Mouse (Mus musculus) lung, postnatal 0 days (tissue): ENCODE data around the gene Hoxd4. TPM values are rescaled to one million over a fixed set of nuclear protein-coding genes. Genes with fewer than 3 reads are reported as not detected.

Source experiments
- ATAC-seq: fragments of 200-750 bp; cut with Nextera tagmentation; 2 replicates; pipeline ENCODE4 v1.8.0; 2017; ENCODE audit warnings: moderate library complexity
- DNase-seq: peaks from one replicate; pipeline ENCODE4 v3.0.0-alpha.2; 2016; ENCODE audit warnings: low spot score
- H3K27ac ChIP-seq: fragments of 300-500 bp; sonication (generic); 2 replicates; pipeline ENCODE4 v1.5.1; 2014; ENCODE audit warnings: antibody characterized with exemption, mild to moderate bottlenecking, low read length, mixed read lengths
- H3K27me3 ChIP-seq: fragments of 300-500 bp; sonication (generic); replicated peaks from 2 replicates; pipeline ENCODE4 v1.6.1; 2014; ENCODE audit warnings: low read length, mixed read lengths; ENCODE audit not compliant: insufficient read depth
- H3K36me3 ChIP-seq: fragments of 300-500 bp; sonication (generic); 2 replicates; pipeline ENCODE4 v1.6.1; 2014; ENCODE audit warnings: low read length, mixed read lengths; ENCODE audit not compliant: insufficient read depth
- H3K4me1 ChIP-seq: fragments of 300-500 bp; sonication (generic); 2 replicates; pipeline ENCODE4 v1.6.1; 2014; ENCODE audit warnings: antibody characterized with exemption, low read depth, low read length, mixed read lengths; ENCODE audit not compliant: insufficient read depth
- H3K4me2 ChIP-seq: fragments of 300-500 bp; sonication (generic); replicated peaks from 2 replicates; pipeline ENCODE4 v1.6.1; 2014; ENCODE audit warnings: low read depth, mild to moderate bottlenecking, low read length, moderate library complexity, mixed read lengths
- H3K4me3 ChIP-seq: fragments of 300-500 bp; sonication (generic); 2 replicates; pipeline ENCODE4 v1.5.1; 2014; ENCODE audit warnings: low read depth, low read length
- H3K9ac ChIP-seq: fragments of 300-500 bp; sonication (generic); replicated peaks from 2 replicates; pipeline ENCODE4 v1.6.1; 2014; ENCODE audit warnings: low read depth, mild to moderate bottlenecking
- H3K9me3 ChIP-seq: fragments of 300-500 bp; sonication (generic); 2 replicates; pipeline ENCODE4 v1.6.1; 2016; ENCODE audit warnings: low read length, mixed read lengths
- CTCF ChIP-seq: IDR thresholded peaks from 2 replicates; pipeline ENCODE4 v1.5.1; 2016; ENCODE audit warnings: antibody characterized with exemption, mild to moderate bottlenecking
- EP300 ChIP-seq: IDR thresholded peaks from 2 replicates; pipeline ENCODE4 v1.6.1; 2016; ENCODE audit warnings: antibody characterized with exemption, mild to moderate bottlenecking, control low read depth
- WGBS: fragments of 180-500 bp; shearing (Covaris S2); extraction: QIAGEN DNeasy Blood & Tissue Kit; methylation state at CpG from one replicate; pipeline ENCODE4 v1.1.7; 2014; 5-methylcytosine and 5-hydroxymethylcytosine counted together
- polyA plus RNA-seq: library from polyadenylated mRNA; unstranded; fragments of >200 nt; fragmentation: Nextera tagmentation; extraction: Ambion mirVana; gene quantifications from 2 replicates; pipeline ENCODE4 v1.2.1, GENCODE M21; 2015

The Hoxd4 gene
- polyA plus RNA-seq, 1 experiment from 2014 or later: not detected

DNA sequence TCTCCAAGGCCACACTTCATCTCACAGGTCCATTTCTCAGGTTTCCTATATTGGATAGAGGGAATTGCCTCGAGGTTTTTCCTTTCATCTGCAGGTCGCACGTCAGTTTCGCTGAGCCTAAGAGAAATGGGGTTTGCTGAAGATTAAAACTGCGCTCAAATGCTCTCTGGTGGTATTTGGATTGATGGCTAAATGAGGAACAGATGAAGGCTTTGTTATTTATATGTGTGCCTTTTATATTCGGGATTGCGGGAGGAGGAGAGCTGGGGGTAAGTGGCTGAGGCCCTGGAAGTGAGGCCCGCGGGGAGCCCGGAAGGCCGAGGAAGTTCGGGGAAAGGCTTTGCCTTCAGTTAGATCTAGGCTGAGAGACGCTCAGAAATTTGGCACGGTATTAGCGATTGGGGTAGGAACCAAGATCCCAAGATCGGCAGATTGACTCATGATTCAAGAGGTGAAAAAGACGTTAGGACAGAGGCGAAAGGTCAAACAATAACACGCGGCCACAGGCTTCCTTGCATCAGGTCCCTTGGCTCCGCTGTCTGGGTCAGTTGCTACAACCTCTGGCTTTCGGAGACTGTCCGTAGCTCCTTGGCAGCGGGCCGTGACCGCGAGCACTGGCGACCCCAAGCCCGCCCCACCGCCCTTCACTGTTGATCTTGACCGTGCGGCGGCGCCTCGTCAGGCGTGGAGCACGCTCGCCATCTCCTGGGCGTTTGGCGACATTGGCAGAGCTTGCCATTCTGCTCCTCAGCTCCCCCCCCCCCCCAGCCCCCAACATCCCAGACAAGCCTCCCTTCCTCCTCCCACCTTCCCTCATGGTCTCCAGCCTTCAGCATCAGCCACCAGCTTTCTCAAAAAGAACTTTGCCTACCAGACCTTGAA, 39.0 kb upstream of the Hoxd4 start:
- WGBS: 6% methylated on average over 40 of the region's 40 CpGs
- Histone ChIP-seq H3K4me1 (peaks cover 4% of the 10 kb centered on the region), H3K4me3 (peak overlapping the region; percentile 29; the same call in 1 of the 2 replicates), H3K9ac (no peak overlapping the region), H3K27ac (no peak overlapping the region), H3K36me3 (no peaks in the 10 kb centered on the region), H3K4me2 (peak overlapping the region; percentile 48), H3K9me3 (no peaks in the 10 kb centered on the region), H3K27me3 (peaks cover 92% of the 10 kb centered on the region)
- DNase-seq (peak; percentile 64), ATAC-seq (peak; percentile 66)
- TF ChIP-seq CTCF (peak; percentile 81), EP300 (no peak)

DNA sequence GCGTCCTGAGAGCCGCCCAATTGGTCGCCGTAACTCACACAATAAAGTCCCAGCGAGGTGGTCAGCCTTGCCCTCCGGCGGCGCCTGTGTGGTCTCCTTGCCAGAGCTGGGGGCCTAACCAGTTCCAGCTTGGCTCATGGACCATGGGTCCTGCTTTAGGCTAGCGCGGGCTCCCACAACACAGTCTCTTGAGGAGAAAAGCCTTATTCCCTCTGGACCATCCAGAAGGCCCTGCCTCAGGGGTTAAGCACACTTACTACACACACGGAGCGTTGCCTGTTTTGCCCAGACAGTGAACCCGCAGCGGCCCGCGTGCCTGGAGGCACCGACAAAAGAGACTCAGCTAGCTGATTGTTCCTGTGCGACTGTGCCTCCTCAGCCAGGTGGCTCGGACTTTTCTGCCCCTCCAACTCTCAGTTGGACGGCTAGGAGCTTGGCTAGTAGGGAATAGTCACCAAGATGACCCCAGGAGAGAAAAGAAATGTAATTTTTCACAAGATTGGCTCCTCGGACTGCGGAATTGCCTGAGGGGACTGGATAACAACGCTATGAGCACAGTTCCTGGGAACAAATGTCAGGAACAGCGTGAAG, 37.8 kb upstream of the Hoxd4 start:
- no peak overlapping the region for H3K9ac ChIP-seq
- H3K27me3 ChIP-seq: peaks cover 89% of the 10 kb centered on the region
- ATAC-seq: no peak
- H3K4me3 ChIP-seq: no peak overlapping the region
- H3K4me1 ChIP-seq: peaks cover 4% of the 10 kb centered on the region; the same call in 1 of the 2 replicates
- H3K27ac ChIP-seq: no peak overlapping the region
- no peak overlapping the region for H3K4me2 ChIP-seq
- TF ChIP-seq CTCF (no peak), EP300 (no peak)
- H3K9me3 ChIP-seq: no peaks in the 10 kb centered on the region
- H3K36me3 ChIP-seq: no peaks in the 10 kb centered on the region
- WGBS: 3% methylated on average over 24 of the region's 24 CpGs
- no peak for DNase-seq

DNA sequence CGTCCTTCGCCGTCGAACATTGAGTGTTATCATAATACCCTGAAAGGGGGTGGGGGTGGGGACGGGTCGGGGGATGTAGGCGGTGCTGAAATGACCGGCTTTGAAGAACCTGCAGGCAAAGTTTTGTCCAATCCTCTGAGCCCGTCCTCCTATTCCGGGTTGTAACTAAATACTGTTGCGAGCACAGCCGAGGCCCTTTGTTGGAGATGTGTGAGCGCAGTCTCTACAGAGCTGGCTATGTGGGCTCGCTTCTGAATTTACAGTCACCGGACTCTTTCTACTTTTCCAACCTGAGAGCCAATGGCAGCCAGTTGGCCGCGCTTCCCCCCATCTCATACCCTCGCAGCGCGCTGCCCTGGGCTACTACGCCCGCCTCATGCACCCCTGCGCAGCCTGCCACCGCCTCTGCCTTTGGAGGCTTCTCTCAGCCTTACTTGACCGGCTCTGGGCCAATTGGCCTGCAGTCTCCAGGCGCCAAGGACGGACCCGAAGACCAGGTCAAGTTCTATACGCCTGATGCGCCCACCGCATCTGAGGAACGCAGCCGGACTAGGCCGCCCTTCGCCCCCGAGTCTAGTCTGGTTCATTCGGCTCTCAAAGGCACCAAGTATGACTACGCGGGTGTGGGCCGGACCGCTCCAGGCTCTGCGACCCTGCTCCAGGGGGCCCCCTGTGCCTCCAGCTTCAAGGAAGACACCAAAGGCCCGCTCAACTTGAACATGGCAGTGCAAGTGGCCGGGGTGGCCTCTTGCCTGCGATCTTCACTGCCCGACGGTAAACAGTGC, 36.7 kb upstream of the Hoxd4 start, which contains the start of gene Hoxd12:
TSS of gene Hoxd12 (plus strand) at position 133 of the 785 bp plus-strand sequence.
- Histone ChIP-seq H3K27ac (no peak within 1 kb of the TSS), H3K9ac (no peak within 1 kb of the TSS)

DNA sequence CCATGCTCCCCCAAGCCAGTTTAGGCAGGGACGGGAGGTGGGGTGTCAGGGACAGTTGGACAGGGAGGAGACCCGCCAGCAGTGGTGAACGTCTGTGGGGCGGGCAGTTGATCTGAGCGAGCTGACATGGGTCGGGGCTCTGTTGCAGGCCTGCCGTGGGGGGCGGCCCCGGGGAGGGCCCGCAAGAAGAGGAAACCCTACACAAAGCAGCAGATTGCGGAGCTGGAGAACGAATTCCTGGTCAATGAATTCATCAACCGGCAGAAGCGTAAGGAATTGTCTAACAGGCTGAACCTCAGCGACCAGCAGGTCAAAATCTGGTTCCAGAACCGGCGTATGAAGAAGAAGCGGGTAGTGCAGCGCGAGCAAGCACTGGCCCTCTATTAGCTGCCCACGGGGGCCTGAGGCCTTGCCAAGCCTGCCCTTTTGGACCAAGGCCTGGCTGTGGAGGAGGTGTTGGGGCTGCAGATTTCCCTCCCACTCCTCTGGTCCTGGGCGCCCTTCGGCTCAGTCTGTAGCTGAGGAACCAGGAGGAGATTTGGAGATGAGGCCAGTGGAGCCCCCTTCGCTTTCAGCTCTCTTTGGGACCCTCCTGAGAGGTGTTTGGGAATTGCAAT, 36.0 kb upstream of the Hoxd4 start:
- no peak for TF ChIP-seq CTCF
- no peak for TF ChIP-seq EP300
- no peak overlapping the region for H3K4me3 ChIP-seq
- no peak overlapping the region for H3K9ac ChIP-seq
- peaks cover 91% of the 10 kb centered on the region for H3K27me3 ChIP-seq
- no peaks in the 10 kb centered on the region for H3K36me3 ChIP-seq
- ATAC-seq (no peak), DNase-seq (no peak)
- no peak overlapping the region for H3K27ac ChIP-seq
- no peaks in the 10 kb centered on the region for H3K9me3 ChIP-seq
- H3K4me2 ChIP-seq: no peak overlapping the region
- peaks cover 4% of the 10 kb centered on the region; the same call in 1 of the 2 replicates for H3K4me1 ChIP-seq
- 3% methylated on average over 24 of the region's 24 CpGs for WGBS

More for the DNA sequence above, 36.7 kb upstream of the Hoxd4 start, which contains the start of gene Hoxd12:
- 4% methylated on average over 47 of the region's 47 CpGs for WGBS
- no peak for TF ChIP-seq CTCF
- no peak for TF ChIP-seq EP300
- H3K4me2 ChIP-seq: no peak within 1 kb of the TSS
- ATAC-seq: no peak
- H3K4me3 ChIP-seq: no peak within 1 kb of the TSS
- no peak for DNase-seq
- H3K9me3 ChIP-seq: no peaks in the 10 kb centered on the region
- H3K27me3 ChIP-seq: peaks cover 89% of the 10 kb centered on the region
- H3K4me1 ChIP-seq: peaks cover 4% of the 10 kb centered on the region; the same call in 1 of the 2 replicates
- no peaks in the 10 kb centered on the region for H3K36me3 ChIP-seq

DNA sequence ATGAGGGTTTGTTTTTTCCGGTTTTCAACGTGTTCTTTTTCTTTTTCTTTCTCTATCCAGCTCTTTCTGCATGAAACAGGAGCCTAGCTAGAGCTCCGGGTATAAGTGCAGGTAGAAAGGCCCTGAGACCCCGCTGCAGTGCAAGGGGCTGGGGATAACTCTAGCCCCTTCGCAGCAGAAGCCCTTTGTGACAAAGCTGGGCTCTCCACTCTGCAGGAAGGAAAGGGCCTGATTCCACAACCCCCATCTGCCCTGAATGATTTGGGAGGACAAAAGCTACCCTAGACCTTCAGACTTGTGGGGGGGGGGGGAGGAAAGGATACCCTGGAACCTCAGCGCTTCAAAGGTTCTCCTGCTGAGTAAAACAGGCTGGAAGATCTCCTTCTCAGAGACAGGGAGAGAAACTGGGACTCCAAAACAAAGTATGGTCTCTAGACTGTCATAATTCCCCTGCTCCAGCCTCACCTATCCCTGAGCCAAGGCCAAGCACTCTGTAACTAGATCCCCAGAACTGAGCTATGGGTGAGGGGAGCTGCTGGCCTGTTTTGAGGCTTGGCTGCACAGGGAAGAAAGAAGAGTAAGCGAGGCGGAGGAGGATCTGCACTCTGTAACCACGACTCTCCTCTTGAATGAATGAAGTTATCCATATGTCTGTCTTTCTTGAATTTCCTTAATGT, 35.2 kb upstream of the Hoxd4 start:
- H3K9ac ChIP-seq: no peak overlapping the region
- ATAC-seq (no peak), DNase-seq (no peak)
- H3K4me3 ChIP-seq: no peak overlapping the region
- peaks cover 4% of the 10 kb centered on the region; the same call in 1 of the 2 replicates for H3K4me1 ChIP-seq
- H3K36me3 ChIP-seq: no peaks in the 10 kb centered on the region
- WGBS: 2% methylated on average over 9 of the region's 9 CpGs
- no peak for TF ChIP-seq CTCF
- TF ChIP-seq EP300: no peak
- no peaks in the 10 kb centered on the region for H3K9me3 ChIP-seq
- H3K27ac ChIP-seq: no peak overlapping the region
- no peak overlapping the region for H3K4me2 ChIP-seq
- H3K27me3 ChIP-seq: peaks cover 93% of the 10 kb centered on the region
